Mouse (Mus musculus) NIH3T3 (cell line): ENCODE measurements around the gene Igdcc3.
A peak's percentile ranks its signal among the peaks of the same experiment; 100 is the strongest.

ENCODE experiments used
- DNase-seq: peaks from one replicate; pipeline ENCODE4 v3.0.0-alpha.2; 2012; ENCODE audit warnings: low read depth

The Igdcc3 gene

DNA sequence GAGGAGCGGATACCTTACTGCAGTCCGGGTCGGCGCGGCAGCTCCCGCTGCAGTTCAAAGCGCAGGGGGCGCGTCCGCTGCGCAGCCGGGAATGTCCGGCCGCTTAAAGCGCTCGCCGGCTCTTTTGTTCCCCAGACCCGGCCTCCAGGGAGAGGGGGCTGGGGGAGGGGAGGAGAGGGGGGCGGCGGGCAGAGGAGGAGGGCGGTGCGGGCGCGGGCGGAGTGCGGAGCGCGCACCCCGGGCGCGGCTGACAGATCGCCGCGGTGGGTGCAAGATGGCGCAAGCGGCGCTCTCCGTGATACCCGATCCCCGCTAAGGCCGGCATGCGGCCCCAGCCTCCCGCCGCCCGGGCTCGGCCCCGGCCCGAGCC, at the start of gene Igdcc3:
Gene Igdcc3, plus strand, starts transcription at position 254 of the 370 bp plus-strand sequence.
- DNase-seq: no peak

- peak; percentile 75 for DNase-seq
These were observed 46.8 kb upstream of the Igdcc3 start for GRCm38 (mm10) chr9:65094237-65094636.

DNA sequence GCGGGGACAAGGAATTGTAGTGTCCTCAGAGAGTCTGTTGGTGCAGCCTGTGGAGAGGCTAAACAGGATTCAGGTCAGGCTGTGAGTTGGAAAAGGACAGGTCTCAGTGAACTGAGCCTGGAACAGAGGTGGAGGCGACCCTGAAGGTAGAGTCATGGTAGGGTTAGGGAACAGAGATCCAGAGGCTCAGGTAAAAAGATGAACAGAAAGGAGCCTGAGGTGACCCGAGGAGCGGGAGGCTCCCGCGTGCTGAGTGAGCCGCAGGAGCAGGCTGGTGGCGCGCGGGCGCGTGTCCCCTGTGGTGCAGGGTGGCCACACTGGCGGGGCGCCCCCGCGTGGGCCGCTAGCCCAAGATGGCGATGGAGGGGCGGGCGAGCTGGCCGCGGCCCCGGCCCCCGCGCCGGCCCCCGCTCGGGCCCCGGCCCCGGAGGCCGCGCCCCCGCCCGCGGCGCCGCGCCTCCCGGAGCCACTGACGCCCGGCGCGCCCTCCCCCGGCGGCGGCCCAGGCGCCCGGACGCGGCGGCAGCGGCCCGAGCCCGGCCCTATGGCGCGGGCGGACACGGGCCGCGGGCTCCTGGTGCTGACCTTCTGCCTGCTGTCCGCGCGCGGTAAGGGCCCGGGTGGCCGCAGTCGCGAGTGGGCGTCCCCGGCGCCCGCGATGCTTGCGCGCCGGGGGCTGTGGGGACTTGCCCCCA, 39.9 kb upstream of the Igdcc3 start, which contains the start of gene Igdcc4:
Gene Igdcc4, plus strand, starts transcription at position 496 of the 695 bp plus-strand sequence.
- DNase-seq: no peak

DNA sequence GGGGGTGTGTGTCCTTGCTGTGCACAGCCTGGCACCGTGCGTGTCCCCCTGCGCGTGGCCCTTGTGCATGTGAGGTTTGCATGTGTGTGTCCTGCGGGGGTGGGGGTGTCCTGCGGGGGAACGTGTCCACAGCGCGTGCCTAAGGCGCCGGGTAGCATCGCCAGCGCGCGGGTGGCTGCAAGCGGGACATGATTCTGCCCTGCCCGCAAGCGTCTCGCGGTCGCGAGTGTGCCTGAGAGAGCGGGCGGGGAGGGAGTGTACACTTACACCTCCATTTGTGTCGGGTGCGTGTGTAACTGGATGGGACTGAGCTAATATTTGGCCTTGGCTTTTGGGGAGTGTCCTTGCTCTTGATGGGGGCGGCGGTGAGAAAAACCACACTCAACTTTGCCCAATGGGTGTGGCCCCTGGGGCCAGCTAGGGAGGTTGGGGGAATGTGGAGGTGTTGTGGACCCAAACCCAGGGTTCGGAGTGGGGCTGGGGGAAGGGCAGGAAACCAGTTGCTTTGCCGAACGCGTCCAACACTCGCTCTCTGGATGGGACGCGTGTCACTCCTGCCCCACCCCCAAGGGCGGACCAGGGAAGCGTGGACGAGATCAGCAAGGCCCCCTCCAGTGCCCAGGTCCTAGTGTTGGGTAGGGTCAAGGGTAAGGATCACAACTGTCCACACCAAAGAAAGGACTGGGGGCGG, 39.2 kb upstream of the Igdcc3 start:
- DNase-seq: no peak

DNA sequence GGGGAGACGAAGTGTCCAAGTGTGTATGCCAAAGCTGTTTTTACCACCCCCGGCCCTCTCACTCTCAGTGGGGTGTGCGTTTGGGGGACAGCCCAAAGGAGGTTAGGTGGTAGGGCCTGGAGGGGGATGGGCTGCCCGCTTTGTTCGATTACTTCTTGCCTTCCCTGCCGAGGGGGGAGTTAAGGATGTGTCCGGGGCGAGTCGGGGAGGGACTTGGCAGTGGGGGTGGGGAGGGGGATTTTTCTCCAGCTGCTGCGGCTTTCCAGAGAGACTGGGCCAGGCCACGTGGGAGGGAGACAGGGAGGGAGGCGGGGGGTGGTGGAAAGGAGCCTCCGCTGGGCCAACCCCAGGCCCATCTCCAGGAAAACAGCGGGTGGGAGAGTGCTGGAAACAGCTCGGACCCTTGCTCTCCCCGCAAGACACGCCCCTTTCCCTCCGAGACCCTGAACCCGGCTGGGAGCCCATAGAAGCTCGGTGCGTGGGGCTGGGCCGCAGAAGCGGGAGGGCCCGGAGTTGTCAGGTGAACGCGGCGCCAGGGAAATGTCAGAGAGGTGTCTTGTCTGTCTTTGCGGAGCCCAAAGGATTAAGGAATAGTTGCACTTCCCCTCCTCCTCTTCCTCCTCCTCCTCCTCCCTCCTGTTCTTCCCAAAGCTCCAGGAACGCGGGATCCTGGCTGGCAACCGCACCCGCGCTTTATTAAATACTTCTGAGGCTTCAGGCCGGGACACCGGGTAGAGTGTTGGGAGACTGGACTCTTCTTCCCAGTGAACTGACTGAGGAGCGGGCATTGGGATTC, 38.4 kb upstream of the Igdcc3 start:
- no peak for DNase-seq

DNA sequence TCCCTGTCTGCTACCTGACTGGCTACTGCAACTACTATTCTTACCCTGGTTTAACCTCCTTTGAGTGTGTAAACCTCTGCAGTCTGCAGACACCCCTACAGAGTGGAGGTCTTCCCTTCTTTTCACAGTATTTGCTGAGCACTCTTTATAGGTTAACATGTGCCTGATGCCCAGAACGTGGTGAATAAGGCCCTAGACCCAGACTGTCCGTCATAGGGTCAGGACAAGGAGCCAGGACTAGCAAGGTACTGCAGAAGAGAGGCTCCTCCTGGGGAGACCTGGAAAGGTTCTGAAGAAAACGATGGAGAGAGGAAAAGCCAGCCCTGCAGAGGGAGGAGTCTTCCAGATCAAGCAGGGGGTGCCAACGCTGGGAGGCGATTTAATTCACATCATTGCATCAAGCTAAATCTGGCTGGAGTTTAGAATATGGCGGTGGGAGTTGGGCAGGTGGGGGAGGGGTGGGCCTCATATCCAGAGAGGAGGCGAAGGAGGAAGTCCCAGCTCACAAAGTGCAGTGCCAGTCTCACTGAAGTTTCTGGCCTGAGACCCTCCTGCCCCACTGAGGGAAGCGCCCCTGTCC, 37.7 kb upstream of the Igdcc3 start:
- no peak for DNase-seq

DNA sequence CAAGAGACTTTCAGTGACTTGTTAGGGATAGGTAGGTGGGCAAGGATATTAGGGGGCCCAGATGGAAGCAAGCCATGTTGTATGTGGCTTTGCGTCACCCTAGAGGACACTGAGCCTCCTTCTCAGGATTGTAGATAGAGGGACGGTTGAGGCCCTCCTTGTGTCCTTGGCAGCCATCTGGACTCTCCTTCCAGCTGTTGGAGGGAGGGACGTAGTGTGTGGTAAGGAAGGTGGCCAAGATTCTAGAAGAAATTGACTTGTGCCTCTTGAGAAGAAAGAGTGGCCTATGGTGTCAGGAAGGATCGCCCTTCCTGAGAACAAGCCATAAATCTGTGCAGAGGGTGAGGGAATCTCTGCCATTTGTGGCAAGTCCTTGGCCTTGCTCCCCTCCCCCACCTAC, 34.2 kb upstream of the Igdcc3 start:
- DNase-seq: no peak

DNA sequence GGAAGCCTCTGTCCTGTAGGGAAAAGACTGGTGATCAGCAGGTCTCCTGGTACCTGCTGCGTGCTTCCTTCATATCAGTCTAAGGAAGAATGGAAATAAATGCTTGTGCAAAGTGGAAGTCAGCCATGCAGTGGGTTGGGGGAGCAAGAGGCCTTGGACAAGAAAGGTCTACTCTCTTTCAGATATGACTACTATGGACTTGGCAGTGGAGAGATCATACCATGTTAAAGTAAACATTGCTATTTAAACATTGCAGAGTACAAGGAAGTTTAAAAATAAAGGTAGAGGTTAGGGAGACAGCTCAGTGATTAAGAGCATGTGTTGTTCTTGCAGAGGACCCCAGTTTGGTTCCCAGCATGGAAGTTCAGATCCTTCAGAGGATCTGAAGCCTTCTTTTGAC, 33.1 kb upstream of the Igdcc3 start:
- no peak for DNase-seq

DNA sequence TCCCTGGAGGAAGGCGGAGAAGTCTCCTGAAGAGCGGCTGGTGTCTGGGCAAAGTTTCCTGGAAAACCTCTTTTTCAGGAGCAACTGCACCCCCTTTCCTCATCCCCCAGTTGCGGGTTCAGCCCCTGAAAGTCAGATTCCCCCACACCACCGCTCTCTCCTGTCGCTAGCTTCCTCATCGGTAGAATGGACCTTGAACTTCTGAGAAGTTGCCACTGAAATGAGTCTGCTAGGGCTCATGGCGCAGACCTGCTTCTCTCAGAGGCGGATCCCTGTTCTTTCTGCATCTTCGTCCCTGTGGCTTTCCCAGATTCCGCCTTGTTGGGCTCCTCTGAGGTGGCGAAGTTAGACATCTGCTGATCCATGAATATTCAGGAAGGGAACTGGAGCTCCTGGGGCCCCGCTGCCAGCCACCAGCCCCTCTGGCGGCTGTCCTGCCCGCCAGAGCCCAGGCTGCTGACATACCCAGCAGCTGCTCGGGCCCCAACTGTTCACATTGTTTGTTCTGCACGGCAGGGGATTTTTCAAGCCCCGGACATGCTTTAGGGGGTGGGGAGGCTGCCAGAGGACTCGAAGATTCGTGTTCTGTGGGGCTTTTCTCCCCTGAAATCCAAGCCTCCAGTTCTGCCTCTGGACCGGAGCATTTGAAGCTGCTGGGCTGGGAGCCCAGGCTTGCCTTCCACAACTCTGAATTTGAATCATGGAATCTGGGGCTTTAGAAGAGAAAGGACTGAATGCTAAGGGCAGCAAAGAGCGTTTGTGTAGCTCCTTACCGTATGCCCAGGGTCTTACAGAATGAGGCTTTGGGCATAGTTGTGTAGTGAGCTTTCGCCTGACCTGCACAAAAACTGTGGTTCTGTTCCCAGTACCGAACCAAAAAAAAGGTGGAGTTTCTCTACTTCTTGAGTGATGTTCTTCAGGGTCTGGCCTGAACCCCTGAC, 31.6 kb upstream of the Igdcc3 start:
- DNase-seq: no peak

DNA sequence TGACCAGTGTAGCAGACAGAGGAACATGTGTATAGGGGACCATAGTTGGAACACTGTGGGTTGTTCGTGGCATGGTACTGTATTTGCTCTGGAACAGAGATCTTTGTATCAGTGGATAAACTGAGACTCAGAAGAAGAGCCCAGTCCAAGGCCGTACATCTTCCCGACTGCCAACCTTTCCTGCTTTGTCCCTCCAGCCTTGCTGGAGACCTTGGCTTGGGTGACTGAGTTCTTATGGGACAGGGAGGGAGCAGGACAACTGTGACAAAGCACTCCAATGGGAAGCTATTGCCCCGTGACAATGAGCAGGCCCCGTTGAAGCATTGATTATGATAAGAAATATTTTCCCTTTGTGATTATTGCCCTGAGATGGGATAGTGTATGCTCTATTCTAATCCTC, 29.3 kb upstream of the Igdcc3 start:
- DNase-seq: no peak

- no peak for DNase-seq
These were observed 27.3 kb upstream of the Igdcc3 start for GRCm38 (mm10) chr9:65113694-65114093.

GRCm38 (mm10) chr9:65115891-65116290, 25.1 kb upstream of the Igdcc3 start:
- DNase-seq: no peak

GRCm38 (mm10) chr9:65117516-65117915, 23.5 kb upstream of the Igdcc3 start:
- no peak for DNase-seq

GRCm38 (mm10) chr9:65120935-65121334, 20.1 kb upstream of the Igdcc3 start:
- peak; percentile 80 for DNase-seq

- DNase-seq: no peak
These were observed 18.4 kb upstream of the Igdcc3 start for GRCm38 (mm10) chr9:65122545-65122944.

GRCm38 (mm10) chr9:65123552-65124168, 17.3 kb upstream of the Igdcc3 start:
- DNase-seq: no peak

DNA sequence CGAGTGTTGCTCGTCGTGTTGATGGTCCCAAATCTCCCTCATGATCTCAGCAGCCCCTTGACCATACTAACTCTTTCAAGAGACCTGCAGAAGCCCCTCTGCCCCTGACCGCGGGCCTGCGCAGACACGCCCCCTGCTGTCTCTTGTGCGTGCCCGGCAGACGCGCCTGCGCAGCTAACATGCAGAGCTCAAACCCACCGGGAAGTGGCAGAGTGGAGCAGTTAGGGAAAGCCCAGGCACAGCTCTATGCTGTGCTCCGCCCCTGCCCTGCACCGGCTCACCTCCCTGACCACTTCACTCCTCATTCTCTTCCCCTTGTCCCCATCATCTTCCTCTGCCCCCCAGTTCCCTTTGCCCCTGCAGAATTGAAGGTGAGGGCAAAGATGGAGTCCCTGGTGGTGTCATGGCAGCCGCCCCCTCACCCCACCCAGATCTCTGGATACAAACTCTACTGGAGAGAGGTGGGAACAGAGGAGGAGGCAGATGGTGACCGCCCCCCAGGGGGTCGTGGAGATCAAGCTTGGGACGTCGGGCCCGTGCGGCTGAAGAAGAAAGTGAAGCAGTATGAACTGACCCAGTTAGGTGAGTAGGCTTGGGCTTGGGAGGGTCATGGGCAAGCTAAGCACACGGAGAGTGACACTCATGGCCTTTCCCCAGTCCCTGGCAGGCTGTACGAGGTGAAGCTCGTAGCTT, 12.7 kb upstream of the Igdcc3 start:
- no peak for DNase-seq

DNA sequence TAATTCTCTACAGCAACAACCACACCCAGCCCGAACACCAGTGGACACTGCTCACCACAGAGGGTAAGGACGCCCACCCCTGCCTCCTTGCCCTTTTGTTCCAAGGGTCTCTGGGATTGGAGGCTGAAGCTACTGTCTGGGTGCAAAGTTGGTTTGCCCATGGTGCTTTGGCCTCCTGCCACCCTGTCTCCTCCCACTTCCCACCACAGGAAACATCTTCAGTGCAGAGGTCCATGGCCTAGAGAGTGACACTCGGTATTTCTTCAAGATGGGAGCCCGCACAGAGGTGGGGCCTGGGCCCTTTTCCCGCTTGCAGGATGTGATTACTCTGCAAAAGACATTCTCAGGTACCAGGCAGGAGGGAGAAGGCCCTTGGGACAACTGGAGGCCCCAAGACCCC, 9.3 kb upstream of the Igdcc3 start:
- DNase-seq: no peak

DNA sequence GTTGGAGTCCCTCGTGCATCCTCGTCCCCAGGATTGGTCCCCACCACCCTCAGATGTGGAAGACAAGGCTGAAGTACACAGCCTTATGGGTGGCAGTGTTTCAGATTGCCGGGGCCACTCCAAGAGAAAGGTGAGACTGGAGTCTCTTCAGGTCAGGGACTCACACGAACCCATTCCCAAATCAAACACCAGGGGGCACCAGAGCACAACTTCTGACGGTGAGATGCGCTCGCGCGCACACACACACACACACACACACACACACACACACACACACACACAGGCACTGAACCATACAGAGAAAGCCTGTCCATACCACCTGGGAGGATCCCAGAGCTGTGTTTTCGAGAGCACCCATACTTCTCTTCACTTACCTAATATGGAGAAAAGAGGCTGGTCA, 7.2 kb upstream of the Igdcc3 start:
- DNase-seq: peak; percentile 72

- no peak for DNase-seq
These were observed 5.9 kb upstream of the Igdcc3 start for GRCm38 (mm10) chr9:65135126-65135525.
